Mouse (Mus musculus): ENCODE data around the gene Eef1e1.
A peak's percentile ranks its signal among the peaks of the same experiment; 100 is the strongest.
"Not testable (repeated sequence)": the region's sequence is repeated elsewhere in the genome, so short reads cannot be mapped to it uniquely, and the experiment has no call there.

Gene Eef1e1

GRCm38 (mm10) chr13:38658528-38659280 lies at the start of gene Eef1e1:
TSS of gene Eef1e1 (minus strand) at chr13:38659058.
- peak; percentile 92 for DNase-seq (ENCODE audit: low read depth, low spot score)

GRCm38 (mm10) chr13:38690845-38691244 lies 32.0 kb upstream of the Eef1e1 start:
- DNase-seq (ENCODE audit: low read depth, low spot score): no peak

GRCm38 (mm10) chr13:38690028-38690427 lies 31.2 kb upstream of the Eef1e1 start:
- DNase-seq (ENCODE audit: low read depth, low spot score): no peak

- no peak for DNase-seq (ENCODE audit: low read depth, low spot score)
Measured at GRCm38 (mm10) chr13:38688761-38689160, 29.9 kb upstream of the Eef1e1 start.

GRCm38 (mm10) chr13:38672336-38672735 lies 13.5 kb upstream of the Eef1e1 start:
- DNase-seq (ENCODE audit: low read depth, low spot score): no peak

- DNase-seq (ENCODE audit: low read depth, low spot score): not testable (repeated sequence)
Measured at GRCm38 (mm10) chr13:38671451-38671850, 12.6 kb upstream of the Eef1e1 start.

GRCm38 (mm10) chr13:38670051-38670450 lies 11.2 kb upstream of the Eef1e1 start:
- DNase-seq (ENCODE audit: low read depth, low spot score): no peak

GRCm38 (mm10) chr13:38668514-38668913 lies 9.7 kb upstream of the Eef1e1 start:
- peak; percentile 55 for DNase-seq (ENCODE audit: low read depth, low spot score)

- DNase-seq (ENCODE audit: low read depth, low spot score): peak; percentile 34
Measured at GRCm38 (mm10) chr13:38664753-38665152, 5.9 kb upstream of the Eef1e1 start.

GRCm38 (mm10) chr13:38659524-38660136 lies 772 bp upstream of the Eef1e1 start:
- DNase-seq (ENCODE audit: low read depth, low spot score): no peak

- no peak for DNase-seq (ENCODE audit: low read depth, low spot score)
Measured at GRCm38 (mm10) chr13:38657865-38658264, 993 bp downstream of the Eef1e1 start.

GRCm38 (mm10) chr13:38650292-38650691 lies 8.6 kb downstream of the Eef1e1 start:
- DNase-seq (ENCODE audit: low read depth, low spot score): no peak

- no peak for DNase-seq (ENCODE audit: low read depth, low spot score)
Measured at GRCm38 (mm10) chr13:38649069-38649468, 9.8 kb downstream of the Eef1e1 start.

GRCm38 (mm10) chr13:38641414-38641813 lies 17.4 kb downstream of the Eef1e1 start:
- no peak for DNase-seq (ENCODE audit: low read depth, low spot score)

GRCm38 (mm10) chr13:38640961-38641360 lies 17.9 kb downstream of the Eef1e1 start:
- DNase-seq (ENCODE audit: low read depth, low spot score): no peak

- DNase-seq (ENCODE audit: low read depth, low spot score): no peak
Measured at GRCm38 (mm10) chr13:38638694-38639093, 20.2 kb downstream of the Eef1e1 start.

GRCm38 (mm10) chr13:38634800-38635269 lies 24.0 kb downstream of the Eef1e1 start, which contains the start of gene Bloc1s5:
TSS of gene Bloc1s5 (minus strand) at chr13:38635109.
- peak; percentile 93 for DNase-seq (ENCODE audit: low read depth, low spot score)

GRCm38 (mm10) chr13:38634256-38634799 lies 24.5 kb downstream of the Eef1e1 start:
- DNase-seq (ENCODE audit: low read depth, low spot score): no peak

GRCm38 (mm10) chr13:38633287-38634000 lies 25.4 kb downstream of the Eef1e1 start:
- no peak for DNase-seq (ENCODE audit: low read depth, low spot score)

- peak; percentile 48 for DNase-seq (ENCODE audit: low read depth, low spot score)
Measured at GRCm38 (mm10) chr13:38632556-38632955, 26.3 kb downstream of the Eef1e1 start.

- no peak for DNase-seq (ENCODE audit: low read depth, low spot score)
Measured at GRCm38 (mm10) chr13:38626229-38626525, 32.7 kb downstream of the Eef1e1 start.
